19 mouse cellular contexts compared by ENCODE assay signal in the genomic region with DNA sequence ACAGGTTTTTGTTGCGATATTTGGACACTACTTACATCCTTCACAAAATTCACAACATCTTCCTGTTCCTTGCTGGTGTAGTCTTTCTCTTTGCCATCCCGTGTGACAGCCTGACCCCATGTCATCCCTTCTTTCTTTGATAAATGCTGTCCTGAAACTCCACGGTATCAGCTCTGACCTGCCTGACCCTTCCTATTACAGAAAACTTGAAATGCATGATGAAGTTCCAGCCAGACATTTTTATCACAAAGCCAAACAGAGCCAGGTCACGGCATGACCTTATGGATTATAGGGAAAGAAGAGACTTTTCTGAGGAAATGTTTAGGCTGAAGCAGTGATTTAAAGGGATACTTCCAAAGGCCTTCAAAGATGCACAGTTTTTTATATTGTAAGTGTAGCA.
A peak's percentile ranks its signal among the peaks of the same experiment; 100 is the strongest.
DNase-seq lines count a peak whose midpoint lies in the region; ATAC-seq and TF ChIP-seq lines count a peak whose summit lies in the region.
"Had no signal": no experiment of that assay in that cellular context is flagged by ENCODE, and none has a peak within 500 bp of the region (broad histone marks: within the 10 kb centered on the region; RNA-seq: fewer than 3 reads in every experiment).

No protein-coding gene starts in this region.

- H3K79me2 ChIP-seq in liver, adult 2 months (ENCODE audit: control insufficient read depth, insufficient read depth, low read length) = peaks cover 5% of the 10 kb centered on the region; the same call in 1 of the 2 replicates

- no peak for TF ChIP-seq POLR2A in liver, adult 2 months (IDR thresholded peaks at IDR 0.05; ENCODE audit: extremely low read depth, insufficient read depth, low read length)

- H3K27ac ChIP-seq in heart, embryonic 12.5 days (ENCODE audit: poor library complexity, severe bottlenecking) = peak overlapping the region; percentile 4; the same call in 1 of the 2 replicates
- H3K27ac ChIP-seq in liver, adult 2 months (replicated peaks; ENCODE audit: insufficient read depth, low read depth, low read length) = no peak overlapping the region
- peak overlapping the region; percentile 70 for H3K27ac ChIP-seq in intestine, embryonic 16.5 days (ENCODE audit: low read length)
- no peak overlapping the region for H3K27ac ChIP-seq in forebrain, embryonic 15.5 days (replicated peaks)
- H3K27ac ChIP-seq: embryonic facial prominence, embryonic 12.5 days; hindbrain, embryonic 10.5 days; hindbrain, embryonic 14.5 days had no signal

- 23% methylated on average over 4 of the region's 4 CpGs for WGBS in heart, embryonic 12.5 days
- 15% methylated on average over 4 of the region's 4 CpGs for WGBS in liver, adult 2 months
- 20% methylated on average over 4 of the region's 4 CpGs for WGBS in intestine, embryonic 16.5 days
- whole genome bisulfite sequencing in forebrain, embryonic 15.5 days = 84% methylated on average over 4 of the region's 4 CpGs

- H3K36me3 ChIP-seq in heart, embryonic 12.5 days = no peaks in the 10 kb centered on the region
- H3K36me3 ChIP-seq in liver, adult 2 months (ENCODE audit: control insufficient read depth, insufficient read depth, low read length) = no peaks in the 10 kb centered on the region
- no peaks in the 10 kb centered on the region for H3K36me3 ChIP-seq in intestine, embryonic 16.5 days (ENCODE audit: control insufficient read depth, insufficient read depth, low read length)
- no peaks in the 10 kb centered on the region for H3K36me3 ChIP-seq in forebrain, embryonic 15.5 days
- H3K36me3 ChIP-seq: embryonic facial prominence, embryonic 12.5 days had no signal

- no peak overlapping the region for H3K9ac ChIP-seq in heart, embryonic 12.5 days
- no peak overlapping the region for H3K9ac ChIP-seq in liver, adult 2 months (ENCODE audit: low read depth, low read length)
- H3K9ac ChIP-seq in intestine, embryonic 16.5 days (ENCODE audit: low read depth, low read length) = no peak overlapping the region
- H3K9ac ChIP-seq in forebrain, embryonic 15.5 days (replicated peaks) = no peak overlapping the region
- H3K9ac ChIP-seq: embryonic facial prominence, embryonic 12.5 days; hindbrain, embryonic 14.5 days had no signal

- peaks cover 28% of the 10 kb centered on the region for H3K4me1 ChIP-seq in heart, embryonic 12.5 days (replicated peaks)
- H3K4me1 ChIP-seq in liver, adult 2 months (ENCODE audit: control insufficient read depth, insufficient read depth, low read length) = peaks cover 5% of the 10 kb centered on the region; the same call in 1 of the 2 replicates
- peaks cover 16% of the 10 kb centered on the region for H3K4me1 ChIP-seq in intestine, embryonic 16.5 days (ENCODE audit: control insufficient read depth, insufficient read depth, low read length)
- no peaks in the 10 kb centered on the region for H3K4me1 ChIP-seq in forebrain, embryonic 15.5 days
- H3K4me1 ChIP-seq: embryonic facial prominence, embryonic 12.5 days had no signal

- TF ChIP-seq CTCF in liver, adult 2 months (IDR thresholded peaks at IDR 0.05; ENCODE audit: low read depth, low read length) = no peak

- no peak for DNase-seq in heart, adult 9 months (ENCODE audit: low spot score in 2 of 2)
- peak; percentile 63 for DNase-seq in liver, adult 2 months (ENCODE audit: extremely low read depth, low read depth, low spot score)
- no peak for DNase-seq in liver
- no peak for DNase-seq in adrenal gland, adult (ENCODE audit: inconsistent age in 2 of 2, low spot score in 1 of 2)
- DNase-seq: adrenal gland, adult 8-10 months; adrenal gland, postnatal 36 days; cerebellum, adult 2 months; cerebellum, postnatal 10 days; embryo, embryonic 11 days; gastrocnemius, postnatal 10 days; heart, adult 18-20 months had no signal

- H3K27me3 ChIP-seq in heart, embryonic 12.5 days (replicated peaks) = no peaks in the 10 kb centered on the region
- H3K27me3 ChIP-seq in liver, adult 2 months (ENCODE audit: control insufficient read depth, insufficient read depth, low read length) = no peaks in the 10 kb centered on the region
- no peaks in the 10 kb centered on the region for H3K27me3 ChIP-seq in intestine, embryonic 16.5 days (replicated peaks; ENCODE audit: control insufficient read depth, insufficient read depth, low read length)
- H3K27me3 ChIP-seq in forebrain, embryonic 15.5 days = no peaks in the 10 kb centered on the region
- H3K27me3 ChIP-seq: CH12.LX; embryonic facial prominence, embryonic 12.5 days had no signal

- H3K9me3 ChIP-seq in heart, embryonic 12.5 days (replicated peaks) = no peaks in the 10 kb centered on the region
- H3K9me3 ChIP-seq in intestine, embryonic 16.5 days (ENCODE audit: control insufficient read depth, low read length) = no peaks in the 10 kb centered on the region
- H3K9me3 ChIP-seq in forebrain, embryonic 15.5 days = no peaks in the 10 kb centered on the region
- H3K9me3 ChIP-seq: embryonic facial prominence, embryonic 12.5 days; hindbrain, embryonic 10.5 days had no signal

- no peak for ATAC-seq in heart, embryonic 12.5 days (ENCODE audit: insufficient number of reproducible peaks, low FRiP score)
- ATAC-seq in intestine, embryonic 16.5 days = peak; percentile 29
- ATAC-seq in forebrain, embryonic 15.5 days (replicated peaks) = no peak
- ATAC-seq: forebrain, embryonic 16.5 days had no signal

- H3K4me3 ChIP-seq in heart, embryonic 12.5 days = no peak overlapping the region
- H3K4me3 ChIP-seq in liver, adult 2 months (ENCODE audit: insufficient read depth, low read depth, low read length) = no peak overlapping the region
- no peak overlapping the region for H3K4me3 ChIP-seq in intestine, embryonic 16.5 days (ENCODE audit: low read length)
- no peak overlapping the region for H3K4me3 ChIP-seq in forebrain, embryonic 15.5 days
- H3K4me3 ChIP-seq: embryonic facial prominence, embryonic 12.5 days; hindbrain, embryonic 10.5 days had no signal

- no peak overlapping the region for H3K4me2 ChIP-seq in heart, embryonic 12.5 days
- no peak overlapping the region for H3K4me2 ChIP-seq in intestine, embryonic 16.5 days (ENCODE audit: low read depth, low read length)
- no peak overlapping the region for H3K4me2 ChIP-seq in forebrain, embryonic 15.5 days (replicated peaks)
- H3K4me2 ChIP-seq: embryonic facial prominence, embryonic 12.5 days; hindbrain, embryonic 14.5 days had no signal

Comparison
In these comparisons a context has a peak if more than half of its experiments do, and no peak if none do; other contexts are left out.
1. H3K27ac ChIP-seq: peak in heart, embryonic 12.5 days (single experiment) and intestine, embryonic 16.5 days (single experiment); none in liver, adult 2 months (single experiment) and forebrain, embryonic 15.5 days (single experiment).